Mouse (Mus musculus) kidney, postnatal 25 days (tissue): ENCODE data around the gene Slc36a2.

Experiments used
- DNase-seq, 2 experiments: peaks; one replicate each; pipeline ENCODE4 v3.0.0; 2021; ENCODE audit warnings: mixed read lengths in 2 of 2

Slc36a2 gene

DNA sequence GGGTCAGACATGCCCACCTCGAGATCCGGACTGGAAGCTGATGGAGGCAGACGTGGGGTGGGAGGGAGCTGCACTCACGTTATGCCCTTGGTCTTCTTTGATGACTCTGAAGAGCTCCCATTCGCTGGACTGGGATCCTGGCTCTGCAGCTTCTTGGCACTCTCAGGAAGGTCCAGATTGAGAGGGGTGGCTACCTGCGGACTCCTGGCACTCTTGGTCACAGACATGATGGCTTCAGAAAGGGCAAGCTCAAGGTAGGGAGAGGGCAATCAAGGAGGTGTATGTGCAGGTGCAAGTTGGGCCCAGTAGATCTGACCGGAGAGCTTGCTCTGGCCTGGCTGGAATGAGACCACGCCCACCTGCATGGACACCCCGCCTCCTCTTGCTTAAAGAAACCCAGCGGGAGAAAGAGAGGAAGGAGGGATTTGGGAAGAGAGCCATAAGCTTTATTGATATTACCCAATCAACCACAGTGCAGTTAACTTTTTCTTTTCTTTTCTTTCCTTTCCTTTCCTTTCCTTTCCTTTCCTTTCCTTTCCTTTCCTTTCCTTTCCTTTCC, at the start of gene Slc36a2:
Slc36a2 (minus strand) TSS at position 345 of the 559 bp plus-strand sequence.
- DNase-seq: peak; percentile 42 to 48

DNA sequence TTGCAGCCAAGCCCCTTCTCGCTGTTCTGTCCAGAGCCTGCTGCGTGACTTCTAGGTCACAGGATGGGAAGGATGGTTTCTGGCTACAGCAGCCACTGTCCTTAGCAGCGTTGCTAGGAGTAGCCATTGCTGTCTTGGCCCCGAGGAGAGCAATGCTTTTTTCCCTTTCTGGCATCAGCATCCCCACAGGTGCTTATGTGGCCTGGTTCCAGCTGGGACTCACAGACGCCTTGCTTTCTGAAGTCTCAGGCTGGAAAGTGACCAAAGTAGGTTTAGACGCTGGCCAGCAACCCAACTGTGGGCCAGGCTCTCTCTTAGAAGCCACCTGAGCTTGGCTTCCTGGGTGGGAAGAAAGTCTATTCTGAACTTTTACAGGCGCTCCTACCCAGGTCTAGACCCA, 49.4 kb upstream of the Slc36a2 start:
- DNase-seq: no peak

DNA sequence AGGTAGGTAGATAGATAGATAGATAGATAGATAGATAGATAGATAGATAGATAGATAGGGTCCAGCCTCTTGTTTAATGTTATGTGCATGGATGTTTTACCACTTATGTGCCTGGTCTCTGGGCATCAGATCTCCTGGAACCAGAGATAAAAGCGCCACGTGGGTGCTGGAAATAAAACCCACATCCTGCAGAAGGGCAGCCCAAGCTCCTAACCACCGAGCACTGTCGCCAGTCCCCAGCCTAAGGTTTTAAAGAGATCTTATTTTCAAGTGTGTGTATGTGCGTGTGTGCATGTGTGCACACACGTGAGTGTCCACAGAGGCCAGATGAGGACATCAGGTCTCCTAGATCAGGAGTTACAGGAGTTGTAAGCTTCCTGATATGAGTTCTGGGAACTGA, 46.2 kb upstream of the Slc36a2 start:
- no peak for DNase-seq

DNA sequence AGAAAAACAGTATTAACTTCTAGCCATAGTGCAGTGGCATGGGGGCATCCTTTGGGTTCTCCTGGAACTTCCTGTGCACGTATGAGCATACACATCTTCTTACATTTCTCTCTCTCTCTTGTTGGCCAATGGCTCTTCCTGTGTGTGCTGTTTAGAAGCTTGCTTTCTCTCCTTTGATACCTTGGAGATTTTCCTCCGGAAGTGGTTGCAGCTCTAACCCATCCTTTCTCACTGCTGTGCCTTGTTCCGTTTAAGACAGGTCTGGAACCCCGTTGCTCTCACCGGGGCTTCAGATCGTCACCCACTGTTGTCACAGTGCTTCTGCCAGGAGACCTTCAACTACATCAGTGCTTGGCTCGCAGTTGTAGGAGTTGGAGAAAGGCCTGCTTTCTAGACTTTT, 36.4 kb upstream of the Slc36a2 start:
- no peak for DNase-seq

DNA sequence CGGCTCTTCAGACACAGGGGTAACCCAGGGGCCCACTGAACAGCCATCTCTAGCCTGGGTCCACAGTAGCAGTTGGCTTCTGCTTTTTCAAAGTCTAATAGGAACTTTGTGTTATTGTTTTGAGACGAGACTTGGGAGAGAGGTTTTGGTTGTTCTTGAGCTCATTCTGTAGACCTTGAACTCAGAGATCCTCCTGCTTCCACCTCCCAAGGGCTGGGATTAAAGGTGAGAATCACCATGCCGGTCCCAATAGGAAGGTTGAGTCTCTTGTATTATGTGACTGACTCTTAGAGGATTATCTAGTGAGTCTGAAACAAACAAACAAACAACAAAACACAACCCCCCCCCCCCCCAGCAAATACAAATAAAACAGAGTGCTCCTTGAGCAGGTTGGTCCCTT, 33.6 kb upstream of the Slc36a2 start:
- peak in 1 of 2 experiments; percentile 54 for DNase-seq

DNA sequence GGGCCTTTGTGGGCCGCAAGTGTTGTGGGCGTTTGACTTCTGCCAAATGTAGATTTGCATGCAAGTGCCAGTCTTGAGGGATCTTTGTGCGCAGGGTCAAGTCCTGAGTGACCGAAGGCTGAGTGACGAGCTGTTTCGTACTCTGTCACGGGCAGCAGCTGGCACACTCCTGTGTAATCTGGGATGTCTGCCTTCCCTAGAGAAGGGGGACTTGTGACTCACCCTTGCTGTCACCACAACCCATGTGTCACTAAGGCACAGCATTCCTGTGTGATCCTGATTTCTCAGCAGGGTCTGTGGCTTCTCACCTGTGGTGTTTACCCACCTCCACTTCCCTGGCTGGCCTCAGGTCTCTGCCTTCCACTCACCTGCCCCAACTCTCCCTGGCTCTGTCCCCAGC, 33.0 kb upstream of the Slc36a2 start:
- no peak for DNase-seq

DNA sequence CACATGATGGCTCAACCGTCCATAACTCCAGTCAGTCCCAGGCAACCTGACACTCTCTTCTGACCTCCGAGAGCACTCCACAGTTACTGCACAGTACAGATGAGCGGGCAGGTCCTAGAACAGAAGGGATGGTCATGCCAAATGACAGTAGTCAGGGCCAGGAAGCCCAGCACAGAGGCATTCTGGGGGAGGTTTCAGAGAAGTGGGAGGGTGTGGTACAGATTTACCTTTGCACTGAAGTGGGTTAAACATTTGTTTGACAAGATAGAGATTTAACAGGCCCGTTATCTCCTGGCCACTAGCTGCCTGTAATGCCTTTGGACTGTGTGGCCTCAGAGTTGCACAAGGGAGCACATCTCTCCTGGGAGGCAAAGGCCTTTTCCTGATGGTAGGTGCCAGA, 32.5 kb upstream of the Slc36a2 start:
- peak; percentile 66 to 87 for DNase-seq

DNA sequence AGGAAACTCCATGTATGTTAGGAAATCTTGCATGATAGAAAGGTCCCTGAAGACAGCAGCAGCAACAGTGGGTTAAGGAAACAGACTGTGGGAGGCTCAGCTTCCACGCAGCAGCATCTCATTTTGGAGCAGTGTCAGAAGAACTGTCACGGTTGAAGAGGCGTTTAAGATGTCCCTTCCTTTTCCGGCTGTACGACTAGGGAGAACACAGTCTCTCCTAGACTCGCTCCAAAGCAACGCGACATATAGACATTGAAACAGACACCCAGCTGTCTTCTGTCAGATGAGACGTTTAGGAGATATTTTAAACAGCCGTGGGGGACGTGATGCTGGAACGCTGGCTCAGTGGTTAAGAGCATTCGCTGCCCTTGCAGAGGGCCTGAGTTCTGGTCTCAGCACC, 32.0 kb upstream of the Slc36a2 start:
- DNase-seq: no peak

DNA sequence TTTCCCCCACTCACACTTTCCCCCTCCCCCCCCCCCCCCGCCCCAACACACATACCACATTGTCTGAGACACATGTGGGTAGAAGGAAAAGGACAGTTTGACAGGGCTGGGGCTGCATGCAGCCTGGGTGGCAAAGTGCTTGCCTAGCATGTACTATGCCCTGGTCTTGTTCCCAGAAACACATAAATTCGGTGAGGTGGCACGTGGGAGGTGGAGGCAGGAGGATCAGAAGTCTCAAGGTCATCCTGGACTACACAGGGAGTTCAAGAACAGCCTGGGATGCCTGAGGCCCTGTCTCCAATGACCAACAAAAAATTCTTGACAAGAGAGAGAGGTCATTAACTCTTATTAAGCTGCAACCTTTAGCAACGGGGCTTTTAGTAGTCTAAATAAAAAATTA, 31.2 kb upstream of the Slc36a2 start:
- DNase-seq: peak; percentile 75 to 90

DNA sequence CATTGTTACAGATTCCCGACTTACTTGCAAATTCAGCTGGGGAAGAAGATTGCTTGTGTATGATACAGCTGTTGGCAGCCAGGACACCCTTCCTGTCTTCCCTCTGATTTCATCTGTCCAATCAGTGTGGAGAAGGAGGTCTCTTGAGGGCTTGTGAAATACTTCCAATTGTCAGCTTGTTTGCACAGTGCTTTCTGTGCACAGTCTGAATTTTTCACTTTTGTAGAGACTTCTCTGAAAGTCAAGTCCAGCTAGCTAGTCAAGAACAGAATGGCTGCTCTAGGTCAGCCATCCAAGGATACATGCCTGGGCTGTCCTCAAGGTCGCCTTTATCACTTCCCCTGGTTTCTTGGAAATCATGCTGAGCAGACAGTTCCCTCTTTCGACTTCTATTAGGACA, 30.1 kb upstream of the Slc36a2 start:
- DNase-seq: no peak

DNA sequence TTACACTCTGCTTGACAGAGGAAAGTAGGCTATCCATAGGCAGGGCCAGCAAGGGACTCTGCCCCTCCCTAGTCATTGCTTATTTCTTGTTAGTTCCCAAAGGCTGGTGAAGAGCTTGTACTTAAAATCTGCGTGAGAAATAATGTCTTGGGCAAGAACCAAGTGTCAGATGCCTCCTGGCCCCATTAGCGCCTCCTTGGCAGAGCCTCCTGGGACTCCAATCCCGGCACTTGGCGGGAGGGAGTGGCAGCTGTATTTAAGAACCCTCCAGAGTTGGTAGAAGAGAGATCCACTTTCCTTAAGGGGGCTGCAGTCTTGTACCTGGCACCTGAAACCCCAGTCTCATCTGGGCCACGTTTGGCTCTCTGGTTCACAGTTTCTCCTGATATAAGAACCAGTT, 29.3 kb upstream of the Slc36a2 start:
- DNase-seq: peak; percentile 24 to 62

DNA sequence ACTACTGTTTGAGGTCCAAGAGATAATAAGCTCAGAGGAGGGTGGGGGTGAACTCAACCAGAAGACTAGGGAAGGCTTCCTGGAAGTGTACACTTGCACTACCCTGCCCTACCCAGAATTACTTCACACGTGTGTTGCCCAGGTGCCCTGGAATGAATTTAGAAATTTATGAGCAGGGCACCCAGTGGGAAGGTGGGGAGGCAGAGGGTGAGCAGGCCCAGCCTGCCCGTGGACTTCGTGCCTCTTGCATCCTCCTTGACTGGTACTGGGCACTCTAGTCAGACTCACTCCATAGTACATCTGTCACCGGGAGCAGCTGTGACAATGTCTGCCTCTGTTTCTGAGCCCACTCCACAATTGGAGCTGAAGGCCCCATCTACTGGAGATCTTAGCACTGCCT, 28.6 kb upstream of the Slc36a2 start:
- DNase-seq: peak; percentile 10 to 55

DNA sequence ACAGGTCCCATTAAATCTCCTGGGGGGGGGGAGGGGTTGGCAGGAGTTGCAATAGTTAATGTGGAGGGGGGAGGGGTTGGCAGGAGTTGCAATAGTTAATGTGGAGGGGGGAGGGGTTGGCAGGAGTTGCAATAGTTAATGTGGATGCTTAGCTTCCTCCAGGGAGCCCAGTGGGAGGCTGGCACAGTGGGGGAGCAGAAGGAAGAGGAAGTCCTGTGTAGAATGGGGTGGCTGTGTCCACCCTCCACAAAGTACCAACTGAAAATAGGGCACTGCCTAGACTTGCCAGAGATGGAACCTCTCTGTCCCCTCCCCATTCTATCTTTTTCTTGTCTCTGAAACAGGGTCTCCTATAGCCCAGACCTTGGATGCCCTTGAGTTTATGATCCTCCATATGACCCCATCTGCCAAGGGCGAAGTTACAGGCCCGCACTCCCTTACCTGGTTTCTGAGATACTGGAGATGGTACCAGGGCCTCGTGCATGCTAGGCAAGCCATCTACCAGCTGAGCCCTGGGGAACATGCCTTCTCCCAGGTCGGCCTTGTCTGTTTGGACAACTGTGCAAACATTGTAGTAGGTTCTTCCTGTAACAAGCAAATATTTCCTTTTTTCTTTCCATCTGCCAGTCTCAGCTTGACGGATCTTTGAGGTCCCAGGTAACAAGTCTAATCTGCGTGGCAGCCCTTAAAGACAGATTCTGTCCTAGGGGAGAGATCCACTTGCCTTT, 24.9 kb upstream of the Slc36a2 start:
- DNase-seq: no peak

DNA sequence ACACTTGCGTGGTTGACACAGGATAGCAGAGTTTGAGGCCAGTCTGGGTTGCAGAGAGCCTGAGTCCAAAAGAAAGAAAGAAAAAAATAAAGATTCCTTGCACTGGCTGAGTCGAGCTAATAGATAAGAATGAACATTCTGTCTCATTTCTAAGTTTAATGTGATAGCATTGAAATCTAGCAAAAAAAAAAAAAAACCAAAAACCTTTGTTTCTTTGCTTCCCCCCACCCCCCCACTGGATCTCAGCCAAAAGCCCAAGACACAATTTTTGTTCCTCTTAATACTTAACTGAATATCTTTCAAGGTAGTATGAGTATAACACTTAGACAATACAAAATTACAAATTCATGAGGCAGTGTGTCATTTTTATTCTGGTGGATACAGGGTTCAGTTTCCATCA, 24.2 kb upstream of the Slc36a2 start:
- no peak for DNase-seq

DNA sequence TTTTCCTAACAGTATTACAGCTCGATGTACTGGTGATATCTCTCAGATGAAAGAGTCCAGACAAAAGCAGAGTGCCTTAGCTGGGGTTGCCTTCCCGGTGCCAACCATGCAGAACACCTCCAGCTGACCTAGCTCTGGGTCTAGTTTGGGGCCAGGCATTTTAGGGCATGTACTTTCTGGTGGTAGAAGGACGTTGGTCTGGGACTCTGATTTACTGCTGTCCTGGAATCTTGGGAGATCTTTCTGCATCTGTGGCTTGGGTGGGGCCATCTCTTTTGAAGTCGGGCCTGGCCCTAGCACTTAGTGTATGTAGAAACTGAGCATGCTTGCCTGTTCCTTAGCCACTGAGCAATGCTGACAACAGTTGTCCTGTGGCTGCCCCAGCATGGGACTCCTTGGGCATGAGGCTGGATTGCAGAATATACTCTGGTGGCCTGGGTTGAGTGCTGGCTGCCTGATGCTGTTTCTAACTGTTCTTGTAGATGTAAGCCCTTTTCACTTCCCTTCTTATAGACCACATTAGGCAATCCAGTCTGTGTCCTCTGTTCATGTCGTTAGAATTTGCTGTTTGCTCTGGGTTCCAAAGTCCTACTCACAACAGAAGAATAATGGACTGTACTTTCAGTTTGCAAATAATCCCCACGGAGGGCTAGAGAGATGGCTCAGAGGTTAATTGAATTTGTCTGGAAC, 23.3 kb upstream of the Slc36a2 start:
- DNase-seq: peak; percentile 36 to 64

DNA sequence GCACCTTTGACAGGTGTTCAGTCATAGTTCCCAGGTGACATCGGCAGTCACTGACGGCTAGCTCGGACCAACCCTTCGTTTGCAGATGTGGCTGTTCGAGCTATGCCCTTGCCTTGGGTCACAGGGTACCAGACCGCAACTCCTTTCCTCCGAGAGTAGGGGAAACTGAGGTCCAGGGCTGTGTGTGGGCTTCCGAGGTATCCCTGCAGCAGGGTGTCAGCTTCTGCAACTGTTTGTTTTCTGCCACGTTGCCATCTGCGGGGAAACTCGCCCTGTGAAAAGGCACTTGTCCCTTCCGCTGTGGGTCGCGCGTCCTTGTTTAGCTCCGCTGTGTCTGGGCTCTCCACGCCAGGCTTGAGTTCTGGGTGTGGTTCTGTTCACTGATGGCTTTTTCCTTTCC, 19.7 kb upstream of the Slc36a2 start:
- peak; percentile 47 for DNase-seq

DNA sequence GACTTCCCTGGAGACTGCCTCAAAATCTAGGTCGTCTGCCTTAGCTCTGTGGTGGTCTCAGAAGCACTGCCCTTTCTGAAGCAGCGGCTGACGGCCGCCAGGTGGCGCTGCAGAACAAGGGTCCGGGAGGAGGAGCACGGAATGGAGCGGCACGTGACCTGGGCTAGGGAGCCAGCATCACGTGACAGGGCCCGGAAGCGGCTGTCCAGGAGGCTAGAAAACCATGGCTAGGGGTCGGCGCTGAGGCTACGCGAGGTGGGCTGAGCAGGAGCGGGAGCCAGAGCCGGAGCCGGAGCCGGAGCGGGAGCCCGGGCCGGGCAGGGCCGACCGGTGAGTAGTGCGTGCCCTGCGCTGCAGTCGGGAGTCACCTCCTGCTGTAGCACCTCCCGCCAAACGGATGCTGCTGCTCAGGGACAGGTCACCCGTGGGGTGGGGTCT, 19.3 kb upstream of the Slc36a2 start, which contains the start of gene Slc36a1:
Slc36a1 (plus strand) TSS at position 192 of the 438 bp plus-strand sequence.
- peak; percentile 96 to 98 for DNase-seq

DNA sequence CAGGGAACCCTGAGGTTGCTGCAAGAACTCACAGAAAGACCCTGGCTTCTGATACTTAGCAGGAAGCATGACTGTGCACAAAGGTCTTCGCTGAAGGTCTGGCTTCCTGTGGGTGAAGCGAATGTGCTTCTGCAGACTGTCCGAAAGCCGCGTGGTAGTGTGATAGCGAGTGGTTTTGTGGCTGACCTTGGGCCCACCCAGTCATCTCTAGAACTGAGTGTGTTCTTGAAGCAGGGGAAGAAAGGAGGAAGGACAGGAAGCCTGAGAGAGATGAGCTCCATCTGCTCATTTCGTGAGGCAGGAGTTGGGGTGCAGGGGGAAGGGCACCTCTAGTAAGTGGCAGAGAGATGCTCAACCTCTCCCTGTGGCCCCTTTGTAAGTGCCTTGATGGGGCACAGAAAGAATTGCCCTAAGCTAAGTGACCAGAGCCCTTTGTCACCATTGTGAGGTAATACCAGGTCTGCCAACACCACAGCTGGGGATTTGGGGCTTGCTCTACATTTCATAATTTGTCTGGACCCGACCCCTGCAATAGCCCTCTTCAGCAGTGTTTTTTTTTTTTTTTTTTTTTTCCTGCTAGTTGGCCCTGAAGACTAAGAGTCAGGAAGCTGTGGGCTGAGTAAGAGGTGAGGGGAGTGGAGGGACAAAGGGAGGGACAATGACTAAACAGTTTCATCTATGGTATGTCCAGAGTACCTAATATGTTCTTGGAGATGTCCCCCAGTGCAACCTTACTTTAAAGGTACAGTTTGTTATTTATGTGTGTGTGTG, 13.0 kb upstream of the Slc36a2 start:
- DNase-seq: no peak

DNA sequence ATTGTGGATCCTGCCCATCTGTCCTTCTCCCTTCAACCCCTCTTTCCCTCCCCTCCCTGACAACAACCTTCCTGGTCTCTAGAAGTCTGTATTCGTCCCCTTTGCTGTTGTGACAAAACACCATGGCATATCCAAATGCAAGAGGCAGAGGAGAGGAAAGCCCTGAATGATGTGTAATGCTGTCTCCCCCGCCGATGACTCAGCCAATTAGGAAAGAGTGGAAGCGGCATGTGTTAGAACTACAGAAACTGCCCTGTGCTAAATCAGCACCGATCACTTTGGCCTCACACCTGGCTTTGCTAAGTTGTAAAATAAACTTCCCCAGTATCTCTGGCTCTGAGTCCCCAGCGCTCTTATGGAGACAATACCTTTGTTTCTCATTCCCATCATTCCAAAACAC, 12.2 kb upstream of the Slc36a2 start:
- DNase-seq: no peak

DNA sequence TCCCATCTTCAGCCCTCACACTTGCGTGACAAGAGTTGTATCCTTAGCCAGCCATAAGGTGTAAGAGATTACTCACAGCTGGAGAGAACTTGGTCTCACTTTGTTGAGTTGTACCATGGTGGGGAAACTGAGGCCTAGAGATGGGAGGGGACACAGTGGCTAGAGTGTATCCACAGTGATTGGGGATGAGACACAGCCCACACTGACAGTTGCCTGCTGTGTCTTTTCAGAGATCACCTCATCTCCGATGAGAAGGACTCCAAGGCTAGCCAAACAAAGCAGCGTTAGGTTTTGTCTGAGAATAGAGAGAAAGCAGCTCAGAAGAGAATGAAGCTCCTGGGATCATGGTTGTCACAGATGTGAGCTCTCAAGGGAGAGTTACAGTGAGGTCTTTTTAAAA, 5.3 kb upstream of the Slc36a2 start:
- no peak for DNase-seq

DNA sequence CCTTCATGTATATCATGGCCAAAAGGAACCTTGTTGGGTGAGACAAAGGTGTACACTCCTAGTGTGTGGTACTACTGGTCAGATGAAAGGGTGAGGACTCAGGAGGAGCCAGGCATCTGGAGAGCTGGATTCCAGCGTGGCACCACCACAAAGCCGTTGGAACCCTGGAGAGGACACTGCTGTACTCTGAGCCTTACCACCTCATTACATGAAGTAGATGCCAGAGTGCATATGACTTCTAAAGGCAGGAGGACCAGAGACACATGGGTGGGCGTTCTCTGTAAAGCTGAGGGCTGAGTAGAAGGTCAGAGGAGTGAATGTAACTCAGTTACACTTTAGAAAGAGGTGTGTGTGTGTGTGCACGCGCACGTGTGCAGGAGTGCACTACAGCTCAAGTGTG, 2.9 kb upstream of the Slc36a2 start:
- DNase-seq: no peak

DNA sequence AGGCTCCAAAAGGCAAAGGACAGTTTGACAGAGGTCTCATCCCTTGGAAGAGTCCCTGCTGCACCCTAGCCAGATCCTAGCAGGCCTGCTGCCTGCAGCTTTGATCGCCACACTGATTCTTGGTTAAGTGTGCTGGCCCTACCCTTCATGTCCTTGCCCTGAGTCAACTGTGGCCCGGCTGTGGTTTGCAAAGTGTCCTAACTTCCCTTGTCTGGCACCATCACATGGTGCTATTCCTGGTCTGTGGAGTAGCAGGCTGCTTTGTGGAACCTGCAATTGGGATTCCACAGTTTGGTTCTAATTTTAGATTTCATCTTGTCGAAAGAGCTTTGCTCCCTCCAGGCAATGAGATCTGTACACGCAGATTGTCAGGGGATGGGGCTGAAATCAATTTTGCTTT, 2.4 kb upstream of the Slc36a2 start:
- no peak for DNase-seq

DNA sequence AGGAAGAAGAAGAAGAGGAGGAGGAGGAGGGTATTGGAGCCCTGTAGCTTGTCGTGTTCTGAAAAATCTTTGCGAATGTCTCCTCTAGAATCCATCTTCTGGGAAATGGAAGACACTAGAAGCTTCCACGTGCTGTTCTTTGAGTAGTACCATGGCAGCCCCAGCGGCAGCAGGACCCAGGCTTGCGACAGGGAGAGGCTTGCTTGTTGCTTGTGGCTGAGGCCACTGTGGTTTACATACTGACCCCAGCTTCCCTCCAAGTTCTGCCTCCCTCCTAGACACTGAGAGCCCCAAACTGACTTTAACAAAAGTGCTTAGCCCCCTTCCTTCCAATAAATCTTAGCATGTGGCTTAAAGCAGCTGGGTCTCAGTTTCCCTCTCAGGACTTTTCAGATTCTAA, 631 bp downstream of the Slc36a2 start:
- no peak for DNase-seq
